Mouse (Mus musculus) limb, embryonic 10.5 days (tissue): ENCODE results near the gene Srxn1. TPM values are rescaled to one million over a fixed set of nuclear protein-coding genes. Genes with fewer than 3 reads are reported as not detected.

Experiments used
- DNase-seq: peaks from one replicate; pipeline ENCODE4 v3.0.0-alpha.2; 2017; ENCODE audit warnings: low spot score
- H3K27ac ChIP-seq: fragments of 300-500 bp; sonication (generic); 2 replicates; pipeline ENCODE4 v1.5.1; 2016; ENCODE audit warnings: mild to moderate bottlenecking
- H3K27me3 ChIP-seq: fragments of 300-500 bp; sonication (generic); 2 replicates; pipeline ENCODE4 v1.6.1; 2016; ENCODE audit warnings: low read depth, mild to moderate bottlenecking; ENCODE audit not compliant: poor library complexity, severe bottlenecking
- H3K36me3 ChIP-seq: fragments of 300-500 bp; sonication (generic); 2 replicates; pipeline ENCODE4 v1.6.1; 2016; ENCODE audit warnings: mild to moderate bottlenecking, moderate library complexity
- H3K4me1 ChIP-seq: fragments of 300-500 bp; sonication (generic); 2 replicates; pipeline ENCODE4 v1.6.1; 2016
- H3K4me3 ChIP-seq: fragments of 300-500 bp; sonication (generic); 2 replicates; pipeline ENCODE4 v1.5.1; 2016; ENCODE audit warnings: mild to moderate bottlenecking, moderate library complexity
- H3K9me3 ChIP-seq: fragments of 300-500 bp; sonication (generic); replicated peaks from 2 replicates; pipeline ENCODE4 v1.6.1; 2016; ENCODE audit warnings: mild to moderate bottlenecking
- WGBS: fragments of 180-500 bp; shearing (Covaris S2); methylation state at CpG from one replicate; pipeline ENCODE4 v1.1.7; 2016; 5-methylcytosine and 5-hydroxymethylcytosine counted together
- polyA plus RNA-seq: library from polyadenylated mRNA; unstranded; fragments of >200 nt; fragmentation: Nextera tagmentation; extraction: Ambion mirVana; gene quantifications from 2 replicates; pipeline ENCODE4 v1.2.1, GENCODE M21; 2016

Srxn1 gene
- polyA plus RNA-seq, 1 experiment from 2014 or later, result 8.0 TPM

DNA sequence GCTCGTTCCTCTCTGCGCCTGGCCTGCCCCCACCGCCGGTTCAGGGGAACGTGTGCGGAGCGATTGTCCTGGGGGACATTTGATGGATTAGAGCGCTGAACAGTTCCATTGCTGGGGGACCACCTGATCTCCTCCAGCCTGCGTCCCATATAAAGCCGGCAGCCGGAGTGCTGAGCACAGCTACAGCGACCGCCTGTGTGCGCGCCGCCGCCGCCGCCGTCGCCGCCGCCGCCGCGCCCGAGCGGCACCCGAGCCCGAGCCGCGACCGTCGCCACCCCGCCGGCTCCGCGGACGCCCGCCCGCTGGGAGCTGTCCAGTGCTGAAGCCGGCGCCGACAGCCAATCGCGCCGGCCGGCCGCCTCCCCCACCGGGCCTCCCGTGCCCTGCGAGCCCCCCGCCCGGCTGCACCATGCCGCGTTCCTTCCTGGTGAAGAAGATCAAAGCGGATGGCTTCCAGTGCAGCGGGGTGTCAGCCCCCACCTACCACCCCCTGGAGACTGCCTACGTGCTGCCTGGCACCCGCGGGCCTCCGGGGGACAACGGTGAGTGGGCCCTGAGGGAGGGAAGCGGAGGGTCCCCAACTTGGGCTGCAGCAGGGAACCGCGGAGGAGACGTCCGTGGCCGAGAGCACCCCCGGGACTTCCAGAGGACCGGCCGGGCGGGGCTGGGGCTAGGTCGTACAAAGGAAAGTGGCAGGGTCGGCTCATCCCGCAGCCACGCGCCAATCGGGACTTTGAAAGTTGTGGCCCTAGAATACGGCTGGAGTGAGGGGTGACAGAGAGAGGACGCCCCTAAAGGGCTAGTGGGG, 23.5 kb upstream of the Srxn1 start:
- Histone ChIP-seq H3K4me3 (peak overlapping the region; percentile 44), H3K4me1 (peaks cover 23% of the 10 kb centered on the region), H3K9me3 (no peaks in the 10 kb centered on the region), H3K36me3 (no peaks in the 10 kb centered on the region), H3K27me3 (peaks cover 93% of the 10 kb centered on the region), H3K27ac (no peak overlapping the region)
- peak; percentile 93 for DNase-seq
- 3% methylated on average over 81 of the region's 81 CpGs for WGBS

DNA sequence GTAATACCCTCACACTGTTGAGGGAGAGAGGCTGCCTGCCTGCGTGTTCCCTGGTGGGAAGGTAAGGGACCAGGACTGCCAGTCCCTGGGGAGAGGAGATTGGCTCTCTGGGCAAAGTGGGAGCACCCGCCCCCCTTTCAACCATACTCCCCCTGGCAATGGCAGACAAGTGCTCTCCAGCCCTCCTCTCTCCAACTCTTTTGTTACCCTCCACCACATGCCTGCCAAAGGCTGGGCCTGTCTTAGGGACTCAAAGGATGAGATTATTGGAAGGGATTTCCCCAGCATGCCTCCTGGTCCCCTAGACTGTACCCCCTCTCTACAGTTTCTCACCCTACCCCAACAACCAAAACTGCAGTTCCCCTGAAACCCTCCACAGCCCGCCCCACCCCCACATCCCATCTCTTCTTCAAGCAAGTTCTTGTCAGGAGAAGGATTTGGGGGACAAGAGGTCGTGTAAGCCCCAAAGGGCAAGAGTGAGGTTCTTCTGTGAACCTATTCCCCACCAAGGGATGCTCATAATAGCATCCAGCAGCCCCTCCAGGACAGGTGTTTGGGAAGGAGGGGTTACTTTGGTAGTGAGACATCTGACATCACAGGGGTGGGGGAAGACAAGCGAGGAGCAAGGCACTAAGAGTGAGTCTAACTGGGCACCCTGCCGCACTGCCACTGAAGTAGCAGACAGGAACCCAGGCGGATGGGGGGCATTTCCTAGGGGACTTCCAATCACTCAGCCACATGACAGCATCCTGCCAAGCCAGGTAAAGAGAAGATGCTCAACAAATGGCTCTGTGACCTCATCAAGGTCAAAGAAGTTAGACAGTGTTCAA, 22.6 kb upstream of the Srxn1 start:
- Histone ChIP-seq H3K4me3 (no peak overlapping the region), H3K4me1 (peaks cover 23% of the 10 kb centered on the region), H3K36me3 (no peaks in the 10 kb centered on the region), H3K27ac (no peak overlapping the region), H3K27me3 (peaks cover 93% of the 10 kb centered on the region), H3K9me3 (no peaks in the 10 kb centered on the region)
- DNase-seq, result no peak
- WGBS, result 25% methylated on average over 7 of the region's 7 CpGs

DNA sequence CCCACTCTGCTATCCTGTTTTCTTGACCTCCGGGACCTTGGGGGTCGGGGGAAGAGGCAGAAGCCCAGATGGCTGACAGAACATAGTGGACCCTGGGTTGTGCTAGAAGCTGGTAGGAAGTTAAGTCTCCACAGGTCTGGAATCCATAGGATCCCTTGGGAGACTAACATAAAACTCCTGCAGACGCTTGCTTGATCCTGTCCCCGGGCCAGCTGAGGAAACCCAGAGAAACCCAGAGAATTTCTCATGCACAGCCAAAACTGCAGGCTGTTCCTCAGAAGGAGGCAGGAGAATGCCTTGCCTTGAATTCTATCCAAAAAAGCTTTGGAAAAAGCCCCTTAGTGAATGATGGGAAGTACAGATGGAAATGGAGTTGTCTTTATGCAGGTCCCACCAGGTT, 21.9 kb upstream of the Srxn1 start:
- Histone ChIP-seq H3K4me3 (no peak overlapping the region), H3K9me3 (no peaks in the 10 kb centered on the region), H3K27ac (no peak overlapping the region), H3K27me3 (peaks cover 92% of the 10 kb centered on the region), H3K36me3 (no peaks in the 10 kb centered on the region), H3K4me1 (peaks cover 23% of the 10 kb centered on the region)
- DNase-seq, result peak; percentile 26
- WGBS, result 71% methylated on average over 4 of the region's 4 CpGs

DNA sequence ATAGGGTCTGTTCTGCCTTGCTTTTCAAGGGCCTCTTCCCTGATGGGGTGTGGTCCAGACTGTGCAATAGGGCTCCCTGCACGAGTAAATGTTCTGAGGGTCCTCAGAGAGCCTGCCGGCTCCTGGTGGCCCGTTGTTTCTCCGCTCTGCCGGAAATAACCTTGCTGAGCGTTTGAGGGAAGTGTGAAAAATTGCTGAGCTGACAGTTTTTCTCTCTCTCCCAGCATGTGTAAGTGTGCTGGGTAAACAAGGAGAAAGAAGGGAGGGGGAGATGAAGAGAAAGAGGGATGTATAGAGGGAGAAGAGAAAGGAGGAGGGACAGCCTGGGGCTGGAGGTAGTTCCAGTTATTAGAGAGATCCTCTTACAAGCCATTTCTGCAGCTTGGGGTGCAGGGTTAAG, 21.0 kb upstream of the Srxn1 start:
- no peak for DNase-seq
- 75% methylated on average over 6 of the region's 6 CpGs for WGBS
- no peaks in the 10 kb centered on the region for H3K9me3 ChIP-seq
- peaks cover 23% of the 10 kb centered on the region for H3K4me1 ChIP-seq
- H3K36me3 ChIP-seq, result no peaks in the 10 kb centered on the region
- peaks cover 90% of the 10 kb centered on the region for H3K27me3 ChIP-seq
- no peak overlapping the region for H3K4me3 ChIP-seq
- H3K27ac ChIP-seq, result no peak overlapping the region

DNA sequence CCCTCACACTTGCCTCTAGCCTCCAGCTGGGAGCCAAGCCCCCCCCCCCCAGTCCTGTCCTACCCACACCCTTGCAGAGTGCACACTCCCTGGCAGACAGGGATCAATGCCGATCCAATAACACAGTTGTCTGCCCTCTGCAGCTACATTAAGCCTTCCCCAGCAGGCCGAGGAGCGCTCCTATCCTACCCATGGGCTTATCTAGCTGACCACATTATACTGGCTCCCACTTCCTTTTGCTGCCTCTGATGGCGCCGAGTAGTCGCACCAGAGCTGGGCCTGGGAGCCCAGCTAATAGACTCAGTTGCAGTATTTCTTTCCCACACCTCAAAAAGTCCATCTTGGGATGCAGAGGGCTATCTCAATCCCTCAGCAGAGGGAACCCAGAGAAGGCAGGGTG, 19.9 kb upstream of the Srxn1 start:
- Histone ChIP-seq H3K27ac (no peak overlapping the region), H3K36me3 (no peaks in the 10 kb centered on the region), H3K9me3 (no peaks in the 10 kb centered on the region), H3K4me3 (no peak overlapping the region), H3K4me1 (peaks cover 21% of the 10 kb centered on the region), H3K27me3 (peaks cover 90% of the 10 kb centered on the region)
- 86% methylated on average over 6 of the region's 6 CpGs for WGBS
- no peak for DNase-seq

DNA sequence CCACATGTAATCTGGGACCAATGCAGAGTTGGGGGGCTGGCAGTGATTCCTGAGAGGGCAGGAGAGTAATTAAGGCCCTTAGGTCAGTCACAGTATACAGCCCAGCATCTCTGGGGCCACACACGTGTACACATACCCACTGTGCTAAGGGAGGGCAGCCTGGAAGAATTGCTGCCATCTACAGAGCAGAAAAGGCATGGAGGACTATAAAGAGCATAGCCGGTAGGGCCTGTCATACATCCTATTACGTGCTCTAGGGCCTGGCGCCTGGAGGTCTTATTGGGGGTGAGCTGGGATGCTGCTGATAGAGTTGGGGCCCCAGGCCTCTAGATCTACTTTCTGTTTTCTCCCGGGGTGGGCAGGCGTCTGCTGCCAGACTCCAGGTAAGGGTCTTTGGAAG, 18.9 kb upstream of the Srxn1 start:
- 82% methylated on average over 6 of the region's 6 CpGs for WGBS
- Histone ChIP-seq H3K9me3 (no peaks in the 10 kb centered on the region), H3K27ac (no peak overlapping the region), H3K36me3 (no peaks in the 10 kb centered on the region), H3K4me3 (no peak overlapping the region), H3K27me3 (peaks cover 90% of the 10 kb centered on the region), H3K4me1 (peaks cover 11% of the 10 kb centered on the region)
- DNase-seq, result no peak

DNA sequence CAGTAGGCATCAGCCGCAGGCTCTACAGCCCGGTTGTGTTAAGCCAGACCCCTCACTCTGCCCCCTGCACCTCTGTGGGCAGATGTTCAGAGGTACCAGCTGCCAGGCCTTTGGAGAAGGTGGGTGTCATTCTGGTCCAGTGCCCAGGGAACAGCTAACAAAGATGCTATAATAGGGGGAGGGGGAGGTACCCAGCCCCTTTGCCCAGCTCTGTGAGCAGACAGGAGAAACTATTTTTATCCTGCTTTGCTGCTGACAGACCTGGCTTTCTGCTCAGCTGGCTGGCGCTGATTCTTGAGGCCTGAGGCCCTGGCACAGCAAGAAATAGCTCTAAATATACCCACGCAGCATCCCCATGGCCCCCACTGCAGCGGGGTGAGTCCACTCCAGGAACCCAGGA, 18.2 kb upstream of the Srxn1 start:
- H3K4me3 ChIP-seq, result no peak overlapping the region
- WGBS, result 86% methylated on average over 5 of the region's 5 CpGs
- H3K9me3 ChIP-seq, result no peaks in the 10 kb centered on the region
- H3K36me3 ChIP-seq, result no peaks in the 10 kb centered on the region
- no peak for DNase-seq
- H3K27me3 ChIP-seq, result peaks cover 90% of the 10 kb centered on the region
- peaks cover 4% of the 10 kb centered on the region for H3K4me1 ChIP-seq
- no peak overlapping the region for H3K27ac ChIP-seq

DNA sequence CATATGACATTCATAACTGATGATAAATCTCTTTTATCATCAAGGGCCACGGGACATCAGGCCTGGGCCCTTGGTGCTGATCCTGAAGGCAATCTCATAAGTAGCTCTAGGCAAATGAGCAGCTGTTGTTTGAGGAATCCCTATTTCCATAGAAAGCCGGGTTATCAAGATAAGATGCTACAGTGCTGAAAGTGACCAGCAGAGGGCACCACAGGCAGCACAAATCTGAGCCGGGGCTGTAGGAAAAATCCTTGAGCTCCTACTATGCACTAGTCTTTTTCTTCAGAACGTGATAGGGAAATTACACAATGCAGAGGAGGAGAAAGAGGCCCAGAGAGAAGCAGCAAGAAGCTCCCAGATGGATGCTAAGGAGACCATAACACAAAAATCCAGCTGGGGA, 16.2 kb upstream of the Srxn1 start:
- peaks cover 90% of the 10 kb centered on the region for H3K27me3 ChIP-seq
- H3K36me3 ChIP-seq, result no peaks in the 10 kb centered on the region
- H3K4me3 ChIP-seq, result no peak overlapping the region
- no peak overlapping the region for H3K27ac ChIP-seq
- peak; percentile 72 for DNase-seq
- WGBS, result 12% methylated on average over 4 of the region's 4 CpGs
- H3K9me3 ChIP-seq, result no peaks in the 10 kb centered on the region
- H3K4me1 ChIP-seq, result peaks cover 10% of the 10 kb centered on the region

DNA sequence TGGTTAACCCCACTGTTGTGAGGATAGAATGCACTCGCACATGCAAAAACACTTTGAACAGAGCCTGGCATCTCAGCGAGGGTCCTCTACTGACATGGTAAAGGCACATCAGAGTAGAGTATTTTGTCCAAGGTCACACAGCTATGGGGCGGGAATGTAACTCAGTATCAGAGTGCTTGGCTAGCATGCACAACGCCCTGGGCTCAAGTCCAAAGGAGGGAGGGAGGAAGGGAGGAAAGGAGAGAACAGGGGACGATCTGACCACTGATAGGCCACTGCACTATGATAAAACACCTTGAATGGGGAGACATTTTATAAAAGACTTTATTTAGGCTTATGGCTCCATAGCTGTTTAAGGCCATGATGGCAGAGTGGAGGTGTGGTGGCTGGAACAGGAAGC, 15.7 kb upstream of the Srxn1 start:
- H3K27me3 ChIP-seq, result peaks cover 90% of the 10 kb centered on the region
- H3K9me3 ChIP-seq, result no peaks in the 10 kb centered on the region
- H3K36me3 ChIP-seq, result no peaks in the 10 kb centered on the region
- WGBS, result 87% methylated on average over 5 of the region's 5 CpGs
- peaks cover 11% of the 10 kb centered on the region for H3K4me1 ChIP-seq
- H3K27ac ChIP-seq, result no peak overlapping the region
- H3K4me3 ChIP-seq, result no peak overlapping the region
- DNase-seq, result no peak

DNA sequence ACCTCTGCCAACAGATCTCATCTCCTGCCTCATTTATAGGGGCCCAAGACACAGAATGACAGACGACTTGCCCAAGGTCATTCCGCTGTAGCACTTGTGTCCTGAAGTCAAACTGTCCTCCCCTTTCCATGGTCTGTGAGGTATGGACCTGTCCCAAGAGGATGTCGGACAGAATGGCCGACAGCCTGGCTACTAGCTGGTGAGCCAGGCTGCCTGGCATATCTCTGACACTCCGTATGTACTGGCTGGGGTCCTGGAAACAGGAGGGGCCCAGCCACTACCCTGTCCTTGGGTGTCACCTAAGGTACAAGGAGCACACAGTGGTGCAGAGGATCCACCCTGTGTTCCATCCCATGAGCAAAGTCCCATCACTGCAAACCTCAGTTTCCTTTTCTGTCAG, 14.8 kb upstream of the Srxn1 start:
- WGBS, result 91% methylated on average over 5 of the region's 5 CpGs
- Histone ChIP-seq H3K27ac (no peak overlapping the region), H3K36me3 (no peaks in the 10 kb centered on the region), H3K9me3 (no peaks in the 10 kb centered on the region), H3K4me3 (no peak overlapping the region), H3K4me1 (peaks cover 20% of the 10 kb centered on the region), H3K27me3 (peaks cover 90% of the 10 kb centered on the region)
- DNase-seq, result no peak

DNA sequence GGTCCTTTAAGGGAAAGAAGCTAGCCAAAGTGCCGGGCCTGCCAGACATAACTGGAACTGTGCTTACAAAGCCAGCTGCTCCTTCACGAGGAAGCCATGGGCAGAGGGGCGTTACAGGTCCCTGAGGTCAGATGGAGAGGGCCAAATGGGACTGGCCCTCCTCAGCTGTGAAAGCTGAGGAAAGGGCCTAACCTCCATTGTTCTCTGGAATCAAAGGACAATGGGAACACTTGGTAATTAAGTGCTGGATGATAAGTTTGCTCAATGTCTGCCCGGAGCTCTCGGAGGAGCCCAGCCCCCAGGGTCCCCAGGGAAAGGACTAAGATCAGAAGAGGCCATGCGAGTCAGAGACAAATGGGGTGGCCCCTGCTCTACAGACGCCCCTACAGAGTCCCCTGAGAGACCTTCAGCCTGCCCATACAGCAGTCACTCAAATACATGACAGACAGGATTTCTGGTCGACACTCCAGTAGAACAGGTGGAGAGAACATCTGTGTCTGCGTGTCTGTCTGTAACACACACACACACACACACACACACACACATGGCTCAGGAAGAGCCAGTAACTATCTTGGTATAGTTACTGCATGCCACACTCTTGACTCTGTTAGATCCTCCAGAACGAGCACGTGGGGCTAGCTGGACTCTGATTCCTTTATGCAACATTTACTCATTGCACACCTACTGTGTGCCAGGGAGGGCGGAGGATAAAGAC, 13.8 kb upstream of the Srxn1 start:
- no peak overlapping the region for H3K4me3 ChIP-seq
- WGBS, result 40% methylated on average over 12 of the region's 12 CpGs
- H3K36me3 ChIP-seq, result no peaks in the 10 kb centered on the region
- H3K27me3 ChIP-seq, result peaks cover 96% of the 10 kb centered on the region
- H3K9me3 ChIP-seq, result no peaks in the 10 kb centered on the region
- H3K4me1 ChIP-seq, result peaks cover 24% of the 10 kb centered on the region
- no peak overlapping the region for H3K27ac ChIP-seq
- DNase-seq, result no peak

DNA sequence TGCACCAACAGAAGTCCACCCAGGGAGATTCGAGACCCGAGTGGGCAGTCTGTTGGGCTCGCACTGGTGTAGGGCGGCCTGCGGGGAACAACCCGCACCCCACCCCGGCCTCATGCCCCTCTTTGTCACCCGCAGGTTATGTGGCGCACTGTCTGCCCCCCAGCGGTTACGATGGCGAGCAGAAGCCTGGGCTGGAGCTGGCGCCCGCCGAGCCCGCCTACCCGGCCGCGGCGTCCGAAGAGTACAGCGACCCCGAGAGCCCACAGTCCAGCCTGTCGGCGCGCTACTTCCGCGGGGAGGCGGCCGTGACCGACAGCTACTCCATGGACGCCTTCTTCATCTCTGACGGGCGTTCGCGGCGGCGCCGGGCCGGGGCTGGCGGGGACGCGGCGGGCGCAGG, 12.4 kb upstream of the Srxn1 start:
- peak overlapping the region; percentile 50 for H3K4me3 ChIP-seq
- no peak overlapping the region for H3K27ac ChIP-seq
- 7% methylated on average over 45 of the region's 45 CpGs for WGBS
- H3K4me1 ChIP-seq, result peaks cover 24% of the 10 kb centered on the region
- H3K9me3 ChIP-seq, result no peaks in the 10 kb centered on the region
- peak; percentile 54 for DNase-seq
- H3K36me3 ChIP-seq, result no peaks in the 10 kb centered on the region
- H3K27me3 ChIP-seq, result peaks cover 97% of the 10 kb centered on the region

DNA sequence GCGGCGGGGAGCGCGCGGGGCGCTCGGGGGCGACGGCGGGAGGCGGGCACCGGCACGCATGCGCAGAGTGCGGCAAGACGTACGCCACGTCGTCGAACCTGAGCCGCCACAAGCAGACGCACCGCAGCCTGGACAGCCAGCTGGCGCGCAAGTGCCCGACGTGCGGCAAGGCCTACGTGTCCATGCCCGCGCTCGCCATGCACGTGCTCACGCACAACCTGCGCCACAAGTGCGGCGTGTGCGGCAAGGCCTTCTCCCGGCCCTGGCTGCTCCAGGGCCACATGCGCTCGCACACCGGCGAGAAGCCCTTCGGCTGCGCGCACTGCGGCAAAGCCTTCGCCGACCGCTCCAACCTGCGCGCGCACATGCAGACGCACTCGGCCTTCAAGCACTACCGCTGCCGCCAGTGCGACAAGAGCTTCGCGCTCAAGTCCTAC, 11.9 kb upstream of the Srxn1 start:
- DNase-seq, result peak; percentile 71
- peak overlapping the region; percentile 38; the same call in 1 of the 2 replicates for H3K27ac ChIP-seq
- WGBS, result 1% methylated on average over 60 of the region's 60 CpGs

More for the DNA sequence above, 11.9 kb upstream of the Srxn1 start:
- Histone ChIP-seq H3K27me3 (peaks cover 97% of the 10 kb centered on the region), H3K36me3 (no peaks in the 10 kb centered on the region), H3K9me3 (no peaks in the 10 kb centered on the region), H3K4me1 (peaks cover 24% of the 10 kb centered on the region), H3K4me3 (peak overlapping the region; percentile 50)
